Mouse (Mus musculus) right cerebral cortex, adult 18-20 months (tissue): ENCODE results near the gene Tex101.
"Not testable (repeated sequence)": the region's sequence is repeated elsewhere in the genome, so short reads cannot be mapped to it uniquely, and the experiment has no call there.

Experiments
- DNase-seq: peaks from one replicate; pipeline ENCODE4 v3.0.0; 2022; ENCODE audit warnings: mixed read lengths

Gene Tex101

DNA sequence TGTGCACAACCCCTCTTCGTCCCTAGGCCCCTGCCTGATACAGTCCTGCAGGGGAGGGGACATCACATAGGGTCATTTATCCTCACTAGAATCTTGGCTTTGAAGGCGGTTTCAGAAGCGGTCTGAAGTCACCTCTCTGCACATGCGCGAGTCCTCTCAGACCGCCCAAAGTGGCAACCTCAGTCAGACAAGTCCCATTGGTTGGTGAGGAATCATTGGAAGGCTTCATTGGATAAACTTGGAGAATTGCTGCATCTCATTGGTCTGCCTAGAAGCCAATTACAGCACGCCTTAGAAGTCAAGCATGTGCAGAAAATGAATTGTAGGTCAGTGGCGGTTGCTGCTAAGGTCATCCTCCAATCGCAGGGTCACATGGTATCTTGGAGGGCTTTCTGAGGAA is at the start of gene Tex101:
TSS of gene Tex101 (minus strand) at position 101 of the 400 bp plus-strand sequence.
- no peak for DNase-seq

- DNase-seq: no peak
Measured at GRCm38 (mm10) chr7:24715039-24715438, 38.6 kb upstream of the Tex101 start.

- no peak for DNase-seq
Measured at GRCm38 (mm10) chr7:24708832-24709292, 32.4 kb upstream of the Tex101 start, which contains the start of gene BC049730. Gene BC049730 (plus strand): TSS chr7:24709242.

DNA sequence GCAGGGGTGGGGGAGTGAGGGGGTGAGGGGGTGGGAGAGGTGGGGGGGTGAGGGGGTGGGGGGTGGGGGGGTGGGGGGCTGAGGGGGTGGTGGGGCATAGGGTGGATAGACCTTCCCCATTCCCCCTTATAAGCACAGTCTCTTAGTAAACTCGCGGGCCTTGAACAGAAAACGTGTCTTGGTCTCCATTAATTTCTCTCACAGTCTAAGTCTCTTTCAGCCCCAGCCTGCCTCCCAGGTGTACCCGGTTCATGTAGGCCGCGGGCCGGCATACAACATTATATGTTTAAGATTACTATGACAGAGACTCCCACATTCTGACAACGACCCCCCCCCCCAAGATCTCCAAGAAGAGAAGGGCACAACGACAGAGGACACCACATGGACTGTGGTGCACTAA is 26.4 kb upstream of the Tex101 start:
- not testable (repeated sequence) for DNase-seq

- not testable (repeated sequence) for DNase-seq
Measured at GRCm38 (mm10) chr7:24697891-24698290, 21.4 kb upstream of the Tex101 start.

DNA sequence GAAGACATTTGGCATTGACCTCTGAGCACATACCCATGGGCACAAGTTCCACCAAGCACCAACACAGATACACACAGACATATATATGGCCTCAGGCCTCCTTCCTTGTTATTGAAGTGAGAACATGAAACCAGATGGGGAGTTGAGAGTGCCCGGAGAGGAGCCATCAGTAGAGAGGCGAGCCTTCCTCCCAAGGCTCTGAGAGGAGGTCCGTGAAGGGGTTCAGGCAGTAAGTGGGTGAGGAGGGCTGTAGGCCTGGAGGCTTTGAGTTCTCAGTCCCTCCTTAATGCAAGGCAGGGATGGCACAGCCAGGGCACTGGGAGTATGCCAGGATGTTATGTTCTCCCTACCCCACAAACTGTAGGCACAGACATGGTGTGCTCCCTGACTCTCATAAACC is 16.2 kb upstream of the Tex101 start:
- not testable (repeated sequence) for DNase-seq

DNA sequence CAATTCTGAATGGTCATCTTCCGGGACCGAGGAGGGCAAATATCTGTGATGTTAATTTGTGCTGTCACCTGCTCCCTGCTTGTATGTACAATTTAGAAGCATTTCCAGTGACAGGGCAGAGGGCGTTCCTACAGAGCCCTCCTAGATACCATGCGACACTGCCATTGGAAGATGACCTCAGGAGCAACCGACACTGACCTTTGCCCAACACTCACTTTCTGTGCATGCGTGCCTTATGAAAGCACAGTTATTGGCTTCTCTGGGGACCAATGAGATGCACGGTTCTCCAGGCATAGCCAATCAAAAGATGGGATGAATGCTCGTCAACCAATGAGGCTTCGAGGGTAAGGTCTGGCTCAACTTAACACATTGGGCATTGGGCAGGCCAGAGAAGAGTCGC is 11.0 kb upstream of the Tex101 start:
- not testable (repeated sequence) for DNase-seq

- not testable (repeated sequence) for DNase-seq
Measured at GRCm38 (mm10) chr7:24684121-24684520, 7.6 kb upstream of the Tex101 start.

DNA sequence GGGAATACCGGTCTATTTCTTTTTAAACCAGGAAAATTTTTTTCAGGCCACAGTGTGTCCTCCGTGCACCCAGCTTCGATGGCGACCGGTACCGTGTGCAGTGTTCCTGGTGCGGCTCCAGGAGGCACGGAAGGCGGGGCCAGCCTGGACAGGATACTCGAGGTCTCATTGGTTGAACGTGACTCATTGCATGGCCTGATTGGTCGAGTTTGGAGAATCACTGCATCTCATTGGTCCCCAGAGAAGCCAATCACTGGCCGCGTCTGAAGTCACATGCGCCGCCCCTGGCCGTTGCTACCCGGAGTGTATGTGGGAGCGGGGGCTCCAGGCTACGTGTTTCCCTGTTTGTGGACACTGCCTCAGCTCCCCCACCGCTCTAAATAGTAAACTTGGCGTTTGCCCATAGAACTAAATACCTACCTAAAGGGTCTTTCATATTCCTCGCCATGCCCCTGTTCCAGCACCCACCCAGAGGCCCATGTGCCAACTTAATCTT is 4.5 kb downstream of the Tex101 start:
- no peak for DNase-seq

DNA sequence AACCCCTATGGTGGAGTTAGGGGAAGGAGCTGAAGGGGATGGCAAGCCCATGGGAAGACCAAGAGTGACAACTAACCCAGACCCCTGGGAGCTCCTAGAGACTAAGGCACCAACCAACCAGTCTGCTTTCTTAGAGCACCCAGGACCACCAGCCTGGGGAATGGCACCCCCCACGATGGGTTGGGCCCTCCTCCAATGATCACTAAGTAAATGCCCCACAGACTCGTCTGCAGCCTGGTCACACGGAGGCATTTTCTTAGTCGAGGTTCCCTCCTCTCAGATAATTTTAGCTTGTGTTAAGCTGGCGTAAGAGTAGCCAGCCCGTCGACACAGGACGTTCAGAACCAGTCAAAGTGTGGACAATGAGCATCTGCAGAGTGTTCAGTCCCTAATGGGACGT is 11.5 kb downstream of the Tex101 start:
- no peak for DNase-seq

DNA sequence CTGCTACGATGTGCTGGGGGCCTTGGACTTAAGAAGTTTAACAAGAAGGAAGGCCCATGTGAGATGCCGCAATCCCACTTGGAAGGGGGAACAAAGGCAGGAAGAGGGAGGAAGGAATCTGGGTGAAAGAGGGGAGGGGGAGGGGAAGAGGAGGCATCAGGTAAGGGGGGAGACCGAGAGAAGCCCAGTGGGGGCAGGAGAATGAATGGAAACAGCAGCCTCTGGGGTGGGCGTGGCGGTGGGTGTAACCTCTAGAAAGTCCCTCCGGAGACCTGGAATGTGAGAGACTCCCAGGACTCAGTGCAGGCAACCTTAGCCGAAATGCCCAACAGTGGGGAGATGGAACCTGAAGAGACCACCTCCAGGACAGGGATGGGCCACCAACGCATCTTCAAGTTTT is 12.2 kb downstream of the Tex101 start:
- DNase-seq: no peak

- peak; percentile 39 for DNase-seq
Measured at GRCm38 (mm10) chr7:24662575-24662974, 13.9 kb downstream of the Tex101 start.

GRCm38 (mm10) chr7:24661118-24661904 is 15.2 kb downstream of the Tex101 start:
- DNase-seq: no peak

- peak; percentile 14 for DNase-seq
Measured at GRCm38 (mm10) chr7:24659737-24660357, 16.6 kb downstream of the Tex101 start.

DNA sequence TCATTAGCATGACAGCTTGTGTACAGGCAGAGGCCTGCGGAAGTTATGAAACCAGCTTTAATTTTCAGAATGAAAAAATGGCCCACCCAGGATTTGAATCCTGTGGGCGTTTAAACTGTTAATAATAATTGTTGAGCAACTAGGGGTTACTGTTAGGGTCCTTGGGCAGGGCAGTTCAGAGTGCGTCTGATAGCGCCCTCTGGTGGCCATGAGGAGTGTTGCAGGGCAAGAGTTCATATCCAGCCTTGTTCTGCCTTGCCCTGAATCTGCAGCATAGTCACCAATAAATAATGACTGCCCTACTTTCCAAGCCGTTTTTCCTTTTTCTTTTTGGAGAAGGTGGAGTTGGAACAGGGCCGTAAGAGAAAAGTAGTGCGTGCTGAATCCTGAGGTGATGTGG is 22.8 kb downstream of the Tex101 start:
- peak; percentile 18 for DNase-seq

DNA sequence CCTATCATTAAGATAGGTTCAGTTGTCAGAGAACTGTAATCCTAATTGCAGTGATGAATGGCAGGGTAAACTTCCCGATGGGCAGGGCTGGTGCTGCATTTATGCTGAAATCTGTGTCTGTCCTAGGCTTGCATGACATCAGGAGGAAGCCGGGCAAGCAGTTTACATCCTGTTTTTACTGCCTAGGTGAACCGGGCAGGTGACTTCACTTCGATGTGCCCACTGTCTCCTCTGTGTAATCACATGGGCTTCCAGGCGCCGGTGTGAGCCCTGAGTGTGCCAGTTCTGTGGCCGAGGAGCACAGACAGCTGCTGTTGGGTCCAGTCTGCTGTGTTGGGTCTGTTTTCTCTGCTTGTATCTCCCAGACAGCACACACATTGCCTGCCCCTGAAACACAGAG is 30.0 kb downstream of the Tex101 start:
- DNase-seq: no peak

GRCm38 (mm10) chr7:24644996-24645395 is 31.5 kb downstream of the Tex101 start:
- DNase-seq: no peak

GRCm38 (mm10) chr7:24644492-24644891 is 32.0 kb downstream of the Tex101 start:
- DNase-seq: no peak

- peak; percentile 8 for DNase-seq
Measured at GRCm38 (mm10) chr7:24642491-24642890, 34.0 kb downstream of the Tex101 start.

- no peak for DNase-seq
Measured at GRCm38 (mm10) chr7:24640450-24640849, 36.0 kb downstream of the Tex101 start.

GRCm38 (mm10) chr7:24638026-24638856 is 38.2 kb downstream of the Tex101 start:
- DNase-seq: no peak

DNA sequence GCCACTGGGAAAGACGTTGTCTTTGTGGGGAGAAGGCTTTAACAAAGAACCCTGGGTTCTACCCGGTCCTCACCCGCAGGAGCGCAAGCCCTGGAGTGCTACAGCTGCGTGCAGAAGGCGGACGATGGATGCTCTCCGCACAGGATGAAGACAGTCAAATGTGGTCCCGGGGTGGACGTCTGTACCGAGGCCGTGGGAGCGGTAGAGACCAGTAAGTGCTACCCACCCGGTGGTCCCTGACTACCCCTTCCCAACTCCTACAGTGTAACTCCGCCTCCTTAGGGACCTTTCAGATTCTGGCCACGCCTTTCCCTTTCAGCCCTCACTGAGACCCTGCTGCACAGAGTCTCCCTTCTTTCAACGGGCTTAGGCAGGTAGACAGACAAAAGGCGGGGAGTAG is 39.4 kb downstream of the Tex101 start:
- no peak for DNase-seq

DNA sequence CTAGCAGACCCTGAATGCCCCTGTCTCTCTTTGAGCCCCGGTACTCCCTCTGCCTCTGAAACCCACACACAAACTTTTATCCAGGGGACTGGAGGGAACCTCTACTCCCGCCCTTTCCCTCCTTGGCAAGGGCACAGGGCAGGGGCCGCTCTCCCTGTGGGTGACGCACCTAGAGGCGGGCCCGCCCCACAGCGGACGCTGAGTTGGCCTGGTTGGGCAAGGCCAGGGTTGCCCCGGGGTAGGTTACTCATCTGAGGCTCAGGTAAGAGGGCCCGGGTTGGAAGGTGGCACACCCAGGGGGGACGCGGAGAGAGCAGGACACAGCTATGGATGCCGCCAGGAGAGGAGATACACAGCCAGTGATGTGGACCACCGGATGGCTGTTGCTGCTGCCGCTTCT is 40.2 kb downstream of the Tex101 start, which contains the start of gene Lypd3:
TSS of gene Lypd3 (plus strand) at position 287 of the 400 bp plus-strand sequence.
- DNase-seq: no peak
